Mouse (Mus musculus) kidney, embryonic 14.5 days (tissue): ENCODE results near the gene Foxp1. TPM values are rescaled to one million over a fixed set of nuclear protein-coding genes. Genes with fewer than 3 reads are reported as not detected.

Experiments
- ATAC-seq: fragments of 200-750 bp; cut with Nextera tagmentation; 2 replicates; pipeline ENCODE4 v1.8.0; 2017; ENCODE audit warnings: moderate number of reproducible peaks, mild to moderate bottlenecking, moderate TSS enrichment, moderate library complexity; ENCODE audit not compliant: low FRiP score, low TSS enrichment
- H3K27ac ChIP-seq: fragments of 300-500 bp; sonication (generic); 2 replicates; pipeline ENCODE4 v1.5.1; 2014; ENCODE audit warnings: low read depth, mild to moderate bottlenecking, low read length, moderate library complexity, mixed read lengths
- H3K27me3 ChIP-seq: fragments of 300-500 bp; sonication (generic); 2 replicates; pipeline ENCODE4 v1.6.1; 2014; ENCODE audit warnings: mild to moderate bottlenecking, low read length; ENCODE audit not compliant: control insufficient read depth, insufficient read depth
- H3K36me3 ChIP-seq: fragments of 300-500 bp; sonication (generic); 2 replicates; pipeline ENCODE4 v1.6.1; 2014; ENCODE audit warnings: low read length, mixed read lengths; ENCODE audit not compliant: control insufficient read depth, insufficient read depth
- H3K4me1 ChIP-seq: fragments of 300-500 bp; sonication (generic); 2 replicates; pipeline ENCODE4 v1.6.1; 2014; ENCODE audit warnings: low read length, mixed read lengths; ENCODE audit not compliant: control insufficient read depth, insufficient read depth
- H3K4me2 ChIP-seq: fragments of 300-500 bp; sonication (generic); replicated peaks from 2 replicates; pipeline ENCODE4 v1.6.1; 2014; ENCODE audit warnings: low read depth, mild to moderate bottlenecking, low read length
- H3K4me3 ChIP-seq: fragments of 300-500 bp; sonication (generic); 2 replicates; pipeline ENCODE4 v1.5.1; 2014; ENCODE audit warnings: mild to moderate bottlenecking, low read length
- H3K9ac ChIP-seq: fragments of 300-500 bp; sonication (generic); 2 replicates; pipeline ENCODE4 v1.6.1; 2014; ENCODE audit warnings: low read depth, mild to moderate bottlenecking, low read length, moderate library complexity
- H3K9me3 ChIP-seq: fragments of 300-500 bp; sonication (generic); 2 replicates; pipeline ENCODE4 v1.6.1; 2016; ENCODE audit warnings: low read length; ENCODE audit not compliant: control insufficient read depth
- WGBS: fragments of 180-500 bp; shearing (Covaris S2); extraction: QIAGEN DNeasy Blood & Tissue Kit; methylation state at CpG from one replicate; pipeline ENCODE4 v1.1.7; 2014; 5-methylcytosine and 5-hydroxymethylcytosine counted together
- polyA plus RNA-seq: library from polyadenylated mRNA; unstranded; fragments of >200 nt; fragmentation: Nextera tagmentation; extraction: Ambion mirVana; gene quantifications from 2 replicates; pipeline ENCODE4 v1.2.1, GENCODE M21; 2014

Gene Foxp1
- polyA plus RNA-seq, 1 experiment from 2014 or later, result 67.4 TPM

GRCm38 (mm10) chr6:98997742-98998141 lies 524.8 kb downstream of the Foxp1 start:
- WGBS, result 73% methylated on average over 9 of the region's 9 CpGs
- peaks cover 7% of the 10 kb centered on the region for H3K36me3 ChIP-seq
- no peaks in the 10 kb centered on the region for H3K9me3 ChIP-seq
- H3K9ac ChIP-seq, result no peak overlapping the region
- no peak for ATAC-seq
- H3K4me1 ChIP-seq, result peaks cover 10% of the 10 kb centered on the region; the same call in 1 of the 2 replicates
- H3K4me3 ChIP-seq, result no peak overlapping the region
- H3K27me3 ChIP-seq, result no peaks in the 10 kb centered on the region
- H3K27ac ChIP-seq, result no peak overlapping the region
- no peak overlapping the region for H3K4me2 ChIP-seq

- WGBS, result 91% methylated on average over 2 of the region's 2 CpGs
- peaks cover 2% of the 10 kb centered on the region; the same call in 1 of the 2 replicates for H3K36me3 ChIP-seq
- H3K4me1 ChIP-seq, result peaks cover 10% of the 10 kb centered on the region; the same call in 1 of the 2 replicates
- H3K4me2 ChIP-seq, result no peak overlapping the region
- no peak overlapping the region for H3K9ac ChIP-seq
- H3K4me3 ChIP-seq, result no peak overlapping the region
- no peaks in the 10 kb centered on the region for H3K9me3 ChIP-seq
- no peak for ATAC-seq
- no peaks in the 10 kb centered on the region for H3K27me3 ChIP-seq
- no peak overlapping the region for H3K27ac ChIP-seq
These were observed 525.7 kb downstream of the Foxp1 start for GRCm38 (mm10) chr6:98996822-98997221.

GRCm38 (mm10) chr6:98996346-98996745 lies 526.2 kb downstream of the Foxp1 start:
- ATAC-seq, result no peak
- Histone ChIP-seq H3K4me2 (no peak overlapping the region), H3K36me3 (no peaks in the 10 kb centered on the region; the same call in 1 of the 2 replicates), H3K27me3 (no peaks in the 10 kb centered on the region), H3K4me3 (no peak overlapping the region), H3K9ac (no peak overlapping the region), H3K9me3 (no peaks in the 10 kb centered on the region), H3K4me1 (peaks cover 10% of the 10 kb centered on the region; the same call in 1 of the 2 replicates), H3K27ac (no peak overlapping the region)
- WGBS, result 84% methylated on average over 1 of the region's 1 CpGs

- WGBS, result 76% methylated on average over 4 of the region's 4 CpGs
- no peak for ATAC-seq
- Histone ChIP-seq H3K4me1 (peaks cover 10% of the 10 kb centered on the region; the same call in 1 of the 2 replicates), H3K36me3 (no peaks in the 10 kb centered on the region; the same call in 1 of the 2 replicates), H3K27me3 (no peaks in the 10 kb centered on the region), H3K27ac (no peak overlapping the region), H3K9me3 (no peaks in the 10 kb centered on the region), H3K9ac (no peak overlapping the region), H3K4me2 (no peak overlapping the region), H3K4me3 (no peak overlapping the region)
These were observed 526.8 kb downstream of the Foxp1 start for GRCm38 (mm10) chr6:98995681-98996080.

- no peak for ATAC-seq
- Histone ChIP-seq H3K27ac (no peak overlapping the region), H3K36me3 (no peaks in the 10 kb centered on the region), H3K4me1 (peaks cover 10% of the 10 kb centered on the region; the same call in 1 of the 2 replicates), H3K4me2 (no peak overlapping the region), H3K4me3 (no peak overlapping the region), H3K27me3 (no peaks in the 10 kb centered on the region), H3K9ac (no peak overlapping the region), H3K9me3 (no peaks in the 10 kb centered on the region)
- WGBS, result 78% methylated on average over 4 of the region's 4 CpGs
These were observed 527.6 kb downstream of the Foxp1 start for GRCm38 (mm10) chr6:98994902-98995301.

GRCm38 (mm10) chr6:98994104-98994787 lies 528.3 kb downstream of the Foxp1 start:
- WGBS, result 73% methylated on average over 21 of the region's 21 CpGs

GRCm38 (mm10) chr6:98993231-98993630 lies 529.3 kb downstream of the Foxp1 start:
- Histone ChIP-seq H3K4me3 (no peak overlapping the region), H3K27me3 (no peaks in the 10 kb centered on the region), H3K9ac (no peak overlapping the region), H3K36me3 (no peaks in the 10 kb centered on the region), H3K4me2 (no peak overlapping the region), H3K4me1 (peaks cover 10% of the 10 kb centered on the region; the same call in 1 of the 2 replicates), H3K27ac (no peak overlapping the region), H3K9me3 (no peaks in the 10 kb centered on the region)
- no peak for ATAC-seq
- WGBS, result 54% methylated on average over 3 of the region's 3 CpGs

More at GRCm38 (mm10) chr6:98994104-98994787, 528.3 kb downstream of the Foxp1 start:
- Histone ChIP-seq H3K4me2 (no peak overlapping the region), H3K9ac (no peak overlapping the region), H3K4me1 (peaks cover 10% of the 10 kb centered on the region; the same call in 1 of the 2 replicates), H3K36me3 (no peaks in the 10 kb centered on the region), H3K27me3 (no peaks in the 10 kb centered on the region), H3K9me3 (no peaks in the 10 kb centered on the region), H3K4me3 (no peak overlapping the region), H3K27ac (no peak overlapping the region)
- ATAC-seq, result no peak

GRCm38 (mm10) chr6:98992772-98993147 lies 529.8 kb downstream of the Foxp1 start:
- Histone ChIP-seq H3K9me3 (no peaks in the 10 kb centered on the region), H3K36me3 (no peaks in the 10 kb centered on the region), H3K4me1 (peaks cover 10% of the 10 kb centered on the region; the same call in 1 of the 2 replicates), H3K4me2 (no peak overlapping the region), H3K9ac (no peak overlapping the region), H3K27ac (no peak overlapping the region), H3K27me3 (no peaks in the 10 kb centered on the region), H3K4me3 (no peak overlapping the region)
- WGBS, result 35% methylated on average over 7 of the region's 7 CpGs
- no peak for ATAC-seq
